Mouse (Mus musculus) lung, embryonic 14.5 days (tissue): Measurements from ENCODE around the gene Sdsl. TPM values are rescaled to one million over a fixed set of nuclear protein-coding genes. Genes with fewer than 3 reads are reported as not detected.
A peak's percentile ranks its signal among the peaks of the same experiment; 100 is the strongest.

Source experiments
- ATAC-seq: fragments of 200-750 bp; cut with Nextera tagmentation; 2 replicates; pipeline ENCODE4 v1.8.0; 2017; ENCODE audit warnings: mild to moderate bottlenecking, moderate TSS enrichment, moderate library complexity; ENCODE audit not compliant: insufficient read depth
- DNase-seq: peaks from one replicate; pipeline ENCODE4 v3.0.0-alpha.2; 2015
- H3K27ac ChIP-seq: fragments of 300-500 bp; sonication (generic); 2 replicates; pipeline ENCODE4 v1.5.1; 2014; ENCODE audit warnings: low read depth, mild to moderate bottlenecking, moderate library complexity
- H3K27me3 ChIP-seq: fragments of 300-500 bp; sonication (generic); 2 replicates; pipeline ENCODE4 v1.6.1; 2014; ENCODE audit warnings: low read length, control low read depth; ENCODE audit not compliant: insufficient read depth
- H3K36me3 ChIP-seq: fragments of 300-500 bp; sonication (generic); 2 replicates; pipeline ENCODE4 v1.6.1; 2014; ENCODE audit warnings: control low read depth; ENCODE audit not compliant: insufficient read depth
- H3K4me1 ChIP-seq: fragments of 300-500 bp; sonication (generic); 2 replicates; pipeline ENCODE4 v1.6.1; 2014; ENCODE audit warnings: antibody characterized with exemption, control low read depth; ENCODE audit not compliant: insufficient read depth
- H3K4me2 ChIP-seq: fragments of 300-500 bp; sonication (generic); 2 replicates; pipeline ENCODE4 v1.6.1; 2014; ENCODE audit warnings: mild to moderate bottlenecking
- H3K4me3 ChIP-seq: fragments of 300-500 bp; sonication (generic); 2 replicates; pipeline ENCODE4 v1.5.1; 2014; ENCODE audit warnings: low read depth, low read length
- H3K9ac ChIP-seq: fragments of 300-500 bp; sonication (generic); 2 replicates; pipeline ENCODE4 v1.6.1; 2014
- H3K9me3 ChIP-seq: fragments of 300-500 bp; sonication (generic); 2 replicates; pipeline ENCODE4 v1.6.1; 2016; ENCODE audit warnings: low read depth, low read length, control low read depth
- CTCF ChIP-seq: IDR thresholded peaks from 2 replicates; pipeline ENCODE4 v1.5.1; 2016; ENCODE audit warnings: antibody characterized with exemption, low read depth
- WGBS: fragments of 180-500 bp; shearing (Covaris S2); extraction: QIAGEN DNeasy Blood & Tissue Kit; methylation state at CpG from one replicate; pipeline ENCODE4 v1.1.7; 2014; 5-methylcytosine and 5-hydroxymethylcytosine counted together
- polyA plus RNA-seq: library from polyadenylated mRNA; unstranded; fragments of >200 nt; fragmentation: Nextera tagmentation; extraction: Ambion mirVana; gene quantifications from 2 replicates; pipeline ENCODE4 v1.2.1, GENCODE M21; 2014

The Sdsl gene
- 3.3 and 4.7 TPM in 2 replicates for polyA plus RNA-seq

- H3K9ac ChIP-seq, result no peak within 1 kb of the TSS
- H3K4me1 ChIP-seq, result no peaks in the 10 kb centered on the region
- ATAC-seq (no peak), DNase-seq (no peak)
- H3K9me3 ChIP-seq, result no peaks in the 10 kb centered on the region
- H3K4me2 ChIP-seq, result no peak within 1 kb of the TSS
- no peaks in the 10 kb centered on the region for H3K36me3 ChIP-seq
- H3K4me3 ChIP-seq, result no peak within 1 kb of the TSS
- no peak for TF ChIP-seq CTCF
- H3K27ac ChIP-seq, result no peak within 1 kb of the TSS
- WGBS, result 53% methylated on average over 8 of the region's 8 CpGs
- H3K27me3 ChIP-seq, result no peaks in the 10 kb centered on the region
Measured at GRCm38 (mm10) chr5:120472770-120473169, at the start of gene Sdsl. Gene Sdsl, minus strand, starts transcription at chr5:120472810.

- no peaks in the 10 kb centered on the region for H3K27me3 ChIP-seq
- WGBS, result 50% methylated on average over 9 of the region's 9 CpGs
- no peaks in the 10 kb centered on the region for H3K36me3 ChIP-seq
- H3K4me3 ChIP-seq, result no peak overlapping the region
- H3K4me2 ChIP-seq, result no peak overlapping the region
- peaks cover 11% of the 10 kb centered on the region for H3K4me1 ChIP-seq
- ATAC-seq (no peak), DNase-seq (peak; percentile 29)
- H3K27ac ChIP-seq, result no peak overlapping the region
- no peak overlapping the region for H3K9ac ChIP-seq
- H3K9me3 ChIP-seq, result no peaks in the 10 kb centered on the region
- no peak for TF ChIP-seq CTCF
Measured at GRCm38 (mm10) chr5:120517552-120517951, 44.9 kb upstream of the Sdsl start.

GRCm38 (mm10) chr5:120516221-120516984 is 43.8 kb upstream of the Sdsl start:
- no peak overlapping the region for H3K4me2 ChIP-seq
- H3K9ac ChIP-seq, result no peak overlapping the region
- TF ChIP-seq CTCF, result no peak
- no peak overlapping the region for H3K27ac ChIP-seq
- no peak overlapping the region for H3K4me3 ChIP-seq
- DNase-seq (no peak), ATAC-seq (no peak)
- H3K27me3 ChIP-seq, result no peaks in the 10 kb centered on the region
- WGBS, result 40% methylated on average over 15 of the region's 15 CpGs
- H3K4me1 ChIP-seq, result peaks cover 11% of the 10 kb centered on the region
- H3K36me3 ChIP-seq, result no peaks in the 10 kb centered on the region
- H3K9me3 ChIP-seq, result no peaks in the 10 kb centered on the region

DNA sequence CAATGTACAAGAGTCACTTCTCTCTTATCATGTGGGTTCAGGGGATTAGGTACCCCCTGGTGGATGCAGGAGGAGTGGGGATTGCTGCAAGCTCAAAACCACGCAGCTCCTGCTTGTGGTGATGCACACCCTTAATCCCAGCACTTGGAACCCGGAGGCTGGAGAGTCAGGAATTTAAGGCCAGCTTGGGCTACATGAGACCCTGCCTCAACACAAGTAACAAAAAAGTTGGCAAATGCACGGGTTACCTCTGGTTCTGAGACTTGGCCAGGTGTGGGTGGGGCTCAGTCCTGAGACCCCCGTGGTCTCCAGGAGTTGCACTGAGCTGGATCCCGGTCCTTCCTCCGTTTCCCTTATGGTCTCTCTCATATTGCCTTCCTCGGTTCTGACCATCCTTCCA is 42.8 kb upstream of the Sdsl start:
- Histone ChIP-seq H3K27ac (0 out of 2 replicates have a peak overlapping the region, but pooled peaks have one; percentile 60), H3K4me1 (peaks cover 14% of the 10 kb centered on the region), H3K4me3 (no peak overlapping the region), H3K36me3 (no peaks in the 10 kb centered on the region), H3K9me3 (no peaks in the 10 kb centered on the region), H3K4me2 (no peak overlapping the region), H3K9ac (no peak overlapping the region), H3K27me3 (no peaks in the 10 kb centered on the region)
- DNase-seq (no peak), ATAC-seq (no peak)
- no peak; the same call in 1 of the 2 replicates for TF ChIP-seq CTCF
- 70% methylated on average over 7 of the region's 7 CpGs for WGBS

GRCm38 (mm10) chr5:120514754-120515153 is 42.1 kb upstream of the Sdsl start:
- WGBS, result 10% methylated on average over 4 of the region's 4 CpGs
- Histone ChIP-seq H3K9ac (no peak overlapping the region), H3K27me3 (no peaks in the 10 kb centered on the region), H3K4me1 (peaks cover 14% of the 10 kb centered on the region), H3K4me2 (no peak overlapping the region), H3K36me3 (no peaks in the 10 kb centered on the region), H3K4me3 (no peak overlapping the region), H3K27ac (no peak overlapping the region), H3K9me3 (no peaks in the 10 kb centered on the region)
- TF ChIP-seq CTCF, result no peak
- peak; percentile 93 for DNase-seq
- peak; percentile 55 for ATAC-seq

- Histone ChIP-seq H3K9ac (no peak overlapping the region), H3K4me3 (no peak overlapping the region), H3K27ac (no peak overlapping the region), H3K4me1 (peaks cover 14% of the 10 kb centered on the region), H3K36me3 (no peaks in the 10 kb centered on the region), H3K4me2 (no peak overlapping the region), H3K27me3 (no peaks in the 10 kb centered on the region), H3K9me3 (no peaks in the 10 kb centered on the region)
- DNase-seq, result no peak
- no peak for ATAC-seq
- WGBS, result 88% methylated on average over 9 of the region's 9 CpGs
- no peak for TF ChIP-seq CTCF
Measured at GRCm38 (mm10) chr5:120514031-120514677, 41.5 kb upstream of the Sdsl start.

DNA sequence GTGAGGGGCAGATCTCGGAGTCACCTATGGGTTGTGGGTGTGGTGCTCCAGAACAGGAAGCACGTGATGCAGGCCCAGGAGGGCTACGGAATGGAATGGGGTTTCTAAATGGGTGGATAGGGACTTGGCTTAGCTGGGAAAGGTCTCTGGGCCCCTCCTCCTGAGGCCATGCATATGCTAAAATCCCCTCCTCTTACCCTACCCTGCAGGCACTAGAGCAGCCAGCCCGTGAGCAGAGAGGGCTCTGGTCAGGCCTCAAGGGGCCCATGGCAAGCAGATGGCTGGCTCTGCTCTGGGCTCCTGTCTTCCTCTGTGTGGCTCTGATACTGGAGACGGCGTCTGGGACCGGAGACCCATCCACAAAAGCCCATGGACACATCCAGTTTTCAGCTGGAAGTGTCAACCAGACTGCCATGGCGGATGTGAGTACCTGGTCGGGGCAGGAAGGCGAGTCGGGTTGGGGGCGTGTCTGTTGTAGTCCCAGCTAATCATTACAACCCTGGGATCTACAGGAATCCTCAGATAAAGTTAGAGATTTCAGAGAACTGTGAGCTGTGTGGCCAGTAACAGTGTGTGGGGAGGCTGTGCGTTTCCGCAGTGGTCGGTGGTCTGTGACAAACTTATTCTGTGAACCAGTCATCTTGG is 40.4 kb upstream of the Sdsl start:
- Histone ChIP-seq H3K27ac (no peak overlapping the region), H3K4me3 (no peak overlapping the region), H3K9me3 (no peaks in the 10 kb centered on the region)

More for the DNA sequence above, 40.4 kb upstream of the Sdsl start:
- H3K27me3 ChIP-seq, result no peaks in the 10 kb centered on the region
- no peak overlapping the region for H3K4me2 ChIP-seq
- no peak overlapping the region for H3K9ac ChIP-seq
- TF ChIP-seq CTCF, result no peak
- no peak for DNase-seq
- WGBS, result 59% methylated on average over 15 of the region's 15 CpGs
- H3K4me1 ChIP-seq, result peaks cover 14% of the 10 kb centered on the region
- no peaks in the 10 kb centered on the region for H3K36me3 ChIP-seq
- no peak for ATAC-seq
